Mouse (Mus musculus): ENCODE measurements around the gene Ednra. TPM values are rescaled to one million over a fixed set of nuclear protein-coding genes. Genes with fewer than 3 reads are reported as not detected.

Ednra gene
- total RNA-seq, 2 experiments from 2014 or later, result 3.9 to 4.4 TPM

DNA sequence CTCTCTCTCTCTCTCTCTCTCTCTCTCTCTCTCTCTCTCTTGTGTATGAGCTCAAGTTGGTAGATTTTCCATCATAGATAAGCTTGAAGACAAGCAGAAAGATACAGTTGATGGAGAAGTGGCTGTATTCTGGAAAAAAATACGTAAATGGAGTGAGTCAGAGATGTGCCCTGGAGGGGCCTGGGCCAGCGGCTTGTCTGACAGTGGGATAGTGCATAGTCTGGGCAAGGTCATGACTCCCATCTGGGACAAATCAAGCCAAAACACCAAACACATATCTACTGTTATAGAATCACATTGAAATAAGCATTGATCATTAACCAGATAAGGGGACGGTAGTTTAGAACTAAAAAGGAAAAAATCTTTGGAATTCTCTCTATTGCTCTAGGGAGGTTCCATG lies 65.9 kb downstream of the Ednra start:
- DNase-seq (ENCODE audit: low spot score in 2 of 2), result no peak

GRCm38 (mm10) chr8:77650646-77651190 lies 73.5 kb downstream of the Ednra start:
- no peak for DNase-seq (ENCODE audit: low spot score in 2 of 2)

DNA sequence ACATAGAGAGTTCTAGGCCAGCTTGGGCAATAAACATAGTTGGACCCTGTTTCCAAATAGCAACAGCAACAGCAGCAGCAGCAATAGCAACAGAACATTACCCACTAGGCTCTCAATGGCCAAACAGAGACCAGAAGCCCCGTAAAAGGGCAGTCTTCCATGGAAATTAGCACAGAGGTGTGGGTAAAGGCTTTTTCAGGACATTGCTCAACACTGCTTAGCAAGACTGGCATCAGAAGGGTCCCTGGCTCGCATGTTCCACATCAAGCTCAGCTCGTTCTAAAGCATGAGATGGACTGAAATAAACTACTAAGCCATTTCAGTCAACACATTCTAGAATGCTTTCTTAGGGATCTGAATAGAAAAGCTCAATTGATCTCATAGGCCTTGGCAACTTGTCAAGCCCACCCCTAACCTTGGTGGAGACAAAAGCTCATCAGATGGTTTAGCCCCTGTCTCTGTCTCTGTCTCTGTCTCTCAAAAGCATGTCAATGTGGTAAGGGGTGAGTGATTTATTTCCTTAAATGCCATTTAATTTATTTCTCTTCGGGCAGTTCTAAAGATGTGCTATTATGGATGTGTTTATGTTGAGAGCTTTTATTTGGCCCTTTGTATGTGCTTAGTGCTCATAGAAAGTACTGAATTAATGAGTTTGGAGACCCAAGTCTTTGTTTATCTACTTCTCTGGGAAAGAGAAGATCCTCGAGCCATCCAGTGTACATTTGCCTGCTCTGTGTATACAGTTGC lies 84.0 kb downstream of the Ednra start:
- no peak for DNase-seq (ENCODE audit: low spot score in 2 of 2)

- DNase-seq (ENCODE audit: low spot score in 2 of 2), result no peak
Measured at GRCm38 (mm10) chr8:77637593-77637992, 86.7 kb downstream of the Ednra start.

- DNase-seq (ENCODE audit: low spot score in 2 of 2), result no peak
Measured at GRCm38 (mm10) chr8:77634035-77634434, 90.2 kb downstream of the Ednra start.

GRCm38 (mm10) chr8:77633211-77633610 lies 91.1 kb downstream of the Ednra start:
- no peak for DNase-seq (ENCODE audit: low spot score in 2 of 2)

DNA sequence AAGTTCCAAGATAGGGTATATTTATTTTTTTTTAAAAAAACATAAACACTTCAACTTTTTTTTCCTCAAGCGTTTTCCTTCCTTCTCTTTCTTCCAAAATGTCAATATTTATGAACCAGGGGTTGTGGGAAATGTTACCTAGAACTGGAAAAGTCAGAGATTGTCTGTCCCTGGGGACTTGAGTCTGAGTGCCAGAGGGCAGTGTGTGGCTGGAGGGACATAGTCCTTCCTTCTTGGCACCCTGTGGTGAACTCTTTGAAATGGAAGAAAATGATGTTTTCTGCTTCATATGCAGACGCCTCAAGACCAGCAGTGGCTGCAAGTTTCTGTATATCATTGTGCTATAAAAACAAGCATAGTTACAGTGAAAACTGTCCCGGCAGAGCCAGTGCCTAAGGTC lies 93.6 kb downstream of the Ednra start:
- DNase-seq (ENCODE audit: low spot score in 2 of 2), result no peak

GRCm38 (mm10) chr8:77629858-77630537 lies 94.3 kb downstream of the Ednra start:
- DNase-seq (ENCODE audit: low spot score in 2 of 2), result peak; percentile 70 to 84

DNA sequence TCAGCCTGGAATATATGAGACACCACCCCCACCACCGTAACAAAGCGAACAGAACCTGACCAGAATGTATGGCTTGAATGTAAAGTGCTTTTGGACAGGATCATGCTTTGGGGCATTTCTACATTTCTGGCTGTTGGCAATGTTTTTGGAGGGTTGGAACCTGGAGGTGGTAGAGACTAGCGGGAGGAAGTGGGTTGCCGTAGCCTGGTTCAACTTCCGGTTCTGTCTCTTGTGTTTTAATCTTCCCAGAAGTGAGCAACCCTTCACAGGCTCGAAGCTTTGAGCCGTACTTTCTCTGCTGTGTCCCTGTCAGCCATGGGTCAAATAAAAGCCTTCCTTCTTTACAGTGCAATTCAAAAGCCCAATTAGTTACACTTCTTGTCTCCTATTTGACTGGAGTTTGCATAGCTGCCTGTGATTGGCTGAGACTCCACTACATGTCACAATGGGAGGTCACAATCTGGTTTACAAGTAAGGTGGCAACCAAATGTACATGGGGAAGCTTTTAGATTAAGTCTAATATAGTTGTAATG lies 100.5 kb downstream of the Ednra start:
- no peak for DNase-seq (ENCODE audit: low spot score in 2 of 2)

- DNase-seq (ENCODE audit: low spot score in 2 of 2), result peak in 1 of 2 experiments; percentile 23
Measured at GRCm38 (mm10) chr8:77617916-77618315, 106.3 kb downstream of the Ednra start.

Other genes with a start within 250 kb of the Ednra start
- 10 to 100 TPM; 11.0 to 11.3 TPM for gene Arhgap10, start 206.5 kb downstream of the Ednra start, total RNA-seq (2021)
- 10 to 100 TPM; 17.4 to 19.2 TPM for gene Prmt9, start 175.1 kb downstream of the Ednra start, total RNA-seq (2021)
- gene Tmem184c, start 113.8 kb downstream of the Ednra start, total RNA-seq (2021), result 10 to 100 TPM; 63.7 to 69.6 TPM